Mouse (Mus musculus) right cerebral cortex, adult 18-20 months (tissue): Measurements from ENCODE around the gene Adra2a.

ENCODE experiments used
- DNase-seq: peaks from one replicate; pipeline ENCODE4 v3.0.0; 2022; ENCODE audit warnings: mixed read lengths

Gene Adra2a

GRCm38 (mm10) chr19:54081303-54081702 lies 37.4 kb downstream of the Adra2a start:
- DNase-seq = no peak

GRCm38 (mm10) chr19:54081716-54082165 lies 37.8 kb downstream of the Adra2a start:
- DNase-seq = no peak

- no peak for DNase-seq
Measured at GRCm38 (mm10) chr19:54087319-54087718, 43.4 kb downstream of the Adra2a start.

- DNase-seq = no peak
Measured at GRCm38 (mm10) chr19:54093599-54093998, 49.6 kb downstream of the Adra2a start.

GRCm38 (mm10) chr19:54095716-54096115 lies 51.8 kb downstream of the Adra2a start:
- no peak for DNase-seq

- no peak for DNase-seq
Measured at GRCm38 (mm10) chr19:54098367-54098766, 54.4 kb downstream of the Adra2a start.
